Mouse (Mus musculus) cerebellum, adult 2 months (tissue): ENCODE results near the gene Prps1.

Experiments used
- CTCF ChIP-seq: fragments of 200-500 bp; IDR thresholded peaks from 2 replicates; pipeline ENCODE4 v1.5.1; 2011; ENCODE audit warnings: low read depth, mild to moderate bottlenecking, control low read depth, low read length, moderate library complexity, borderline replicate concordance; ENCODE audit not compliant: insufficient read depth
- POLR2A ChIP-seq: fragments of 200-500 bp; IDR thresholded peaks from 2 replicates; pipeline ENCODE4 v1.6.1; 2011; ENCODE audit warnings: low read length, control low read depth, borderline replicate concordance; ENCODE audit not compliant: insufficient read depth

DNA sequence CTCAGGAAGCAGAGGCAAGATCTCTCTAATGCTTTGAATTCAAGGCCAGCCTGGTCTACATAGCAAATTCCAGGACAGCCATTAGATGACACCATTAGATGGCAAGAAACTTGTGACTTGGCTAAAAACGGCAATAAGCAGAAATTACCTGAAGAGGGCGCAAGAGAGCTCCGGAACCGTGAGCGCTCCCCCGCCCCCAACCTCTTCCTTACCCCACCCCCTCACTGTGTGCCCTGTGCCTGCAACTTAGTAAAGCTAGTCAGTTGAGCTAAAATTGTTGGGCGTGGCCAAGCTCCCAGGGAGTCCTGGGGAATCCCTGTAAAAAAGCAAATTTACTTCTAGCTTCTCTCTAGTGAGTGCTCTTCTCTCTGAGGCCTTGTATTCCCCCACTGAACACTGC, 47.5 kb downstream of the Prps1 start:
- peak; percentile 24; the same call in 1 of the 2 replicates for TF ChIP-seq CTCF
- TF ChIP-seq POLR2A = no peak
